Mouse (Mus musculus): ENCODE data around the gene Lrrk1. TPM values are rescaled to one million over a fixed set of nuclear protein-coding genes. Genes with fewer than 3 reads are reported as not detected.

Gene Lrrk1
- total RNA-seq, 1 experiment from 2014 or later: 16.6 TPM

- ATAC-seq (replicated peaks; ENCODE audit: low read depth, poor library complexity, severe bottlenecking): no peak
These were observed 127.3 kb downstream of the Lrrk1 start for GRCm38 (mm10) chr7:66260763-66261390.

- ATAC-seq (replicated peaks; ENCODE audit: low read depth, poor library complexity, severe bottlenecking): no peak
These were observed 127.9 kb downstream of the Lrrk1 start for GRCm38 (mm10) chr7:66260295-66260694.

GRCm38 (mm10) chr7:66259436-66260206, 128.5 kb downstream of the Lrrk1 start:
- ATAC-seq (replicated peaks; ENCODE audit: low read depth, poor library complexity, severe bottlenecking): no peak

- no peak for ATAC-seq (replicated peaks; ENCODE audit: low read depth, poor library complexity, severe bottlenecking)
These were observed 129.2 kb downstream of the Lrrk1 start for GRCm38 (mm10) chr7:66258997-66259396.

- ATAC-seq (replicated peaks; ENCODE audit: low read depth, poor library complexity, severe bottlenecking): no peak
These were observed 130.9 kb downstream of the Lrrk1 start for GRCm38 (mm10) chr7:66257232-66257631.

GRCm38 (mm10) chr7:66256441-66256840, 131.7 kb downstream of the Lrrk1 start:
- ATAC-seq (replicated peaks; ENCODE audit: low read depth, poor library complexity, severe bottlenecking): no peak

- ATAC-seq (replicated peaks; ENCODE audit: low read depth, poor library complexity, severe bottlenecking): no peak
These were observed 133.2 kb downstream of the Lrrk1 start for GRCm38 (mm10) chr7:66254993-66255392.

- ATAC-seq (replicated peaks; ENCODE audit: low read depth, poor library complexity, severe bottlenecking): no peak
These were observed 134.0 kb downstream of the Lrrk1 start for GRCm38 (mm10) chr7:66253975-66254651.

GRCm38 (mm10) chr7:66250030-66250429, 138.1 kb downstream of the Lrrk1 start:
- ATAC-seq (replicated peaks; ENCODE audit: low read depth, poor library complexity, severe bottlenecking): peak; percentile 88

GRCm38 (mm10) chr7:66249426-66249825, 138.7 kb downstream of the Lrrk1 start:
- no peak for ATAC-seq (replicated peaks; ENCODE audit: low read depth, poor library complexity, severe bottlenecking)

- ATAC-seq (replicated peaks; ENCODE audit: low read depth, poor library complexity, severe bottlenecking): no peak
These were observed 139.1 kb downstream of the Lrrk1 start for GRCm38 (mm10) chr7:66249020-66249419.

GRCm38 (mm10) chr7:66248270-66248669, 139.9 kb downstream of the Lrrk1 start:
- ATAC-seq (replicated peaks; ENCODE audit: low read depth, poor library complexity, severe bottlenecking): no peak

- ATAC-seq (replicated peaks; ENCODE audit: low read depth, poor library complexity, severe bottlenecking): no peak
These were observed 140.7 kb downstream of the Lrrk1 start for GRCm38 (mm10) chr7:66247274-66248021.

- no peak for ATAC-seq (replicated peaks; ENCODE audit: low read depth, poor library complexity, severe bottlenecking)
These were observed 141.4 kb downstream of the Lrrk1 start for GRCm38 (mm10) chr7:66246716-66247235.

GRCm38 (mm10) chr7:66245646-66246045, 142.5 kb downstream of the Lrrk1 start:
- no peak for ATAC-seq (replicated peaks; ENCODE audit: low read depth, poor library complexity, severe bottlenecking)

- no peak for ATAC-seq (replicated peaks; ENCODE audit: low read depth, poor library complexity, severe bottlenecking)
These were observed 144.3 kb downstream of the Lrrk1 start for GRCm38 (mm10) chr7:66243766-66244325.

- ATAC-seq (replicated peaks; ENCODE audit: low read depth, poor library complexity, severe bottlenecking): no peak
These were observed 146.2 kb downstream of the Lrrk1 start for GRCm38 (mm10) chr7:66241855-66242412.

- 0 out of 2 replicates have a peak, but pooled peaks have one; percentile 50 for ATAC-seq (replicated peaks; ENCODE audit: low read depth, poor library complexity, severe bottlenecking)
These were observed 150.0 kb downstream of the Lrrk1 start for GRCm38 (mm10) chr7:66238157-66238556.

GRCm38 (mm10) chr7:66233947-66234516, 154.1 kb downstream of the Lrrk1 start:
- ATAC-seq (replicated peaks; ENCODE audit: low read depth, poor library complexity, severe bottlenecking): no peak
